Mouse (Mus musculus): ENCODE results near the gene Cep57l1.

DNA sequence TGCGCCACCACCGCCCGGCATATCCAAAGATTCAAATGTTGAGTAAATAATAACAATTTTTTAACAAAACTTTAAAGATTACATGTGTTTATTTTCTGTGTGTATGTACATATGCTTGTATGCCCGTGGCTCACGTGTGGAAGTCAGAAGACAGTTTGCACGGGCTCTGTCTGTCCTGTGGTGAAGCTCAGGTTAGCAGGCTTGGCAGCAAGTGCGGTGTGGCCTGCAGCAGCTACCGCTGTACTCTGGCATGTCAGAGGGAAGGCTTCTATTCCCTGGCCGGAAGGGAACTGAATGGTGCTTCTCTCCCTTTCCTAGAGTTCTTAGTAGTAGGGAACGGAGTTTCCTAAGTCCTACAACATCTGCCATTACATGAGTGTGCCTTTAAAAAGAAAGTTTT is 15.4 kb upstream of the Cep57l1 start:
- no peak for TF ChIP-seq CTCF (IDR thresholded peaks at IDR 0.05; ENCODE audit: low read depth)
- TF ChIP-seq EP300 (optimal IDR thresholded peaks at IDR 0.05), result no peak
